In genomic region chr7:114842644-114843211, GRCm38 (mm10) we compare ENCODE assay signal across 10 mouse cellular contexts.
A peak's percentile ranks its signal among the peaks of the same experiment; 100 is the strongest.
DNase-seq lines count a peak whose midpoint lies in the region; ATAC-seq lines count a peak whose summit lies in the region.
"Had no signal": no experiment of that assay in that cellular context is flagged by ENCODE, and none has a peak within 500 bp of the region (broad histone marks: within the 10 kb centered on the region; RNA-seq: fewer than 3 reads in every experiment).

No protein-coding gene starts in this region.

- no peaks in the 10 kb centered on the region for H3K9me3 ChIP-seq in hindbrain, embryonic 14.5 days (ENCODE audit: control insufficient read depth, low read length)
- H3K9me3 ChIP-seq: liver, embryonic 15.5 days had no signal

- H3K4me3 ChIP-seq in hindbrain, embryonic 14.5 days (replicated peaks; ENCODE audit: low read length) = no peak overlapping the region
- H3K4me3 ChIP-seq: liver, embryonic 15.5 days had no signal

- no peaks in the 10 kb centered on the region for H3K27me3 ChIP-seq in hindbrain, embryonic 14.5 days (ENCODE audit: control insufficient read depth, insufficient read depth, low read length)
- H3K27me3 ChIP-seq: liver, embryonic 15.5 days had no signal

- no peak overlapping the region for H3K4me2 ChIP-seq in hindbrain, embryonic 14.5 days (replicated peaks)
- H3K4me2 ChIP-seq: liver, embryonic 15.5 days had no signal

- H3K9ac ChIP-seq in hindbrain, embryonic 14.5 days = no peak overlapping the region
- H3K9ac ChIP-seq: liver, embryonic 15.5 days had no signal

- WGBS in hindbrain, embryonic 14.5 days = 19% methylated on average over 3 of the region's 3 CpGs

- H3K4me1 ChIP-seq in hindbrain, embryonic 14.5 days (replicated peaks; ENCODE audit: control insufficient read depth, insufficient read depth, low read length) = peaks cover 9% of the 10 kb centered on the region; the same call in 1 of the 2 replicates
- H3K4me1 ChIP-seq: liver, embryonic 15.5 days had no signal

- H3K27ac ChIP-seq in hindbrain, embryonic 14.5 days = peak overlapping the region; percentile 58
- H3K27ac ChIP-seq: liver, embryonic 15.5 days had no signal

- peak; percentile 84 for ATAC-seq in hindbrain, embryonic 14.5 days (ENCODE audit: low FRiP score)

- DNase-seq in lung, postnatal 36 days = peak; percentile 11
- DNase-seq in lung, postnatal 4 days = no peak
- peak; percentile 18 for DNase-seq in embryo, embryonic 9.5 days (ENCODE audit: extremely low spot score)
- DNase-seq in hindbrain, embryonic 14.5 days (ENCODE audit: low spot score) = peak; percentile 44
- peak; percentile 76 for DNase-seq in retina, postnatal 1 day
- DNase-seq in liver = no peak
- DNase-seq in frontal cortex, postnatal 14 days (ENCODE audit: low spot score in 2 of 2) = no peak
- DNase-seq in lung, adult 18-20 months = no peak
- DNase-seq: gastrocnemius, postnatal 36 days had no signal

- H3K36me3 ChIP-seq in hindbrain, embryonic 14.5 days (replicated peaks; ENCODE audit: control insufficient read depth, insufficient read depth) = no peaks in the 10 kb centered on the region
- H3K36me3 ChIP-seq: liver, embryonic 15.5 days had no signal

Comparison
In these comparisons a context has a peak if more than half of its experiments do, and no peak if none do; other contexts are left out.
1. DNase-seq: peak in lung, postnatal 36 days (single experiment), embryo, embryonic 9.5 days (single experiment), hindbrain, embryonic 14.5 days (single experiment) and retina, postnatal 1 day (single experiment); none in lung, postnatal 4 days (0 of 2), liver (single experiment), frontal cortex, postnatal 14 days (0 of 2) and lung, adult 18-20 months (0 of 2).